Mouse (Mus musculus): Measurements from ENCODE around the gene Olfr1197. TPM values are rescaled to one million over a fixed set of nuclear protein-coding genes. Genes with fewer than 3 reads are reported as not detected.

The Olfr1197 gene
- not detected in 2 replicates for polyA plus RNA-seq (2016; fragmentation: Nextera tagmentation; extraction: Ambion mirVana)

GRCm38 (mm10) chr2:88732266-88732665, at the start of gene Olfr1197:
Gene Olfr1197 (minus strand): TSS chr2:88732366.
- H3K9me3 ChIP-seq (replicated peaks): no peaks in the 10 kb centered on the region
- H3K36me3 ChIP-seq: no peaks in the 10 kb centered on the region
- no peaks in the 10 kb centered on the region for H3K4me1 ChIP-seq
- no peaks in the 10 kb centered on the region for H3K27me3 ChIP-seq (ENCODE audit: low read depth, poor library complexity, severe bottlenecking)
- no peak within 1 kb of the TSS for H3K4me3 ChIP-seq
- DNase-seq (ENCODE audit: low spot score): no peak
- no peak within 1 kb of the TSS for H3K27ac ChIP-seq
- 85% methylated on average over 1 of the region's 1 CpGs for WGBS

- H3K4me3 ChIP-seq: no peak within 1 kb of the TSS
- WGBS: 87% methylated on average over 2 of the region's 2 CpGs
- DNase-seq (ENCODE audit: low spot score): no peak
- no peaks in the 10 kb centered on the region for H3K4me1 ChIP-seq
- H3K27me3 ChIP-seq (ENCODE audit: low read depth, poor library complexity, severe bottlenecking): no peaks in the 10 kb centered on the region
- H3K36me3 ChIP-seq: no peaks in the 10 kb centered on the region
- no peak within 1 kb of the TSS for H3K27ac ChIP-seq
- H3K9me3 ChIP-seq (replicated peaks): no peaks in the 10 kb centered on the region
These were observed 38.2 kb upstream of the Olfr1197 start, which contains the start of gene Olfr1200 for GRCm38 (mm10) chr2:88770388-88770787. Gene Olfr1200 (minus strand): TSS chr2:88770488.

- Histone ChIP-seq H3K4me1 (no peaks in the 10 kb centered on the region), H3K36me3 (no peaks in the 10 kb centered on the region), H3K27me3 (ENCODE audit: low read depth, poor library complexity, severe bottlenecking) (no peaks in the 10 kb centered on the region), H3K4me3 (no peak within 1 kb of the TSS), H3K9me3 (replicated peaks) (no peaks in the 10 kb centered on the region), H3K27ac (no peak within 1 kb of the TSS)
- no peak for DNase-seq (ENCODE audit: low spot score)
- 91% methylated on average over 2 of the region's 2 CpGs for WGBS
These were observed 28.2 kb upstream of the Olfr1197 start, which contains the start of gene Olfr1199 for GRCm38 (mm10) chr2:88760369-88760768. Gene Olfr1199 (minus strand): TSS chr2:88760469.

- Histone ChIP-seq H3K36me3 (no peaks in the 10 kb centered on the region), H3K9me3 (replicated peaks) (no peaks in the 10 kb centered on the region), H3K27me3 (ENCODE audit: low read depth, poor library complexity, severe bottlenecking) (no peaks in the 10 kb centered on the region), H3K4me1 (no peaks in the 10 kb centered on the region), H3K27ac (no peak within 1 kb of the TSS), H3K4me3 (no peak within 1 kb of the TSS)
- DNase-seq (ENCODE audit: low spot score): no peak
- WGBS: 91% methylated on average over 2 of the region's 2 CpGs
These were observed 19.1 kb upstream of the Olfr1197 start, which contains the start of gene Olfr1198 for GRCm38 (mm10) chr2:88751270-88751669. Gene Olfr1198 (minus strand): TSS chr2:88751370.

GRCm38 (mm10) chr2:88743379-88743778, 11.2 kb upstream of the Olfr1197 start:
- Histone ChIP-seq H3K4me3 (no peak overlapping the region), H3K27me3 (ENCODE audit: low read depth, poor library complexity, severe bottlenecking) (no peaks in the 10 kb centered on the region), H3K4me1 (no peaks in the 10 kb centered on the region), H3K27ac (no peak overlapping the region), H3K36me3 (no peaks in the 10 kb centered on the region), H3K9me3 (replicated peaks) (no peaks in the 10 kb centered on the region)
- no peak for DNase-seq (ENCODE audit: low spot score)
- 86% methylated on average over 3 of the region's 3 CpGs for WGBS

GRCm38 (mm10) chr2:88704497-88704896, 27.7 kb downstream of the Olfr1197 start, which contains the start of gene Olfr1196:
Gene Olfr1196 (minus strand): TSS chr2:88704597.
- H3K27me3 ChIP-seq (ENCODE audit: low read depth, poor library complexity, severe bottlenecking): no peaks in the 10 kb centered on the region
- no peak within 1 kb of the TSS for H3K27ac ChIP-seq
- WGBS: 94% methylated on average over 2 of the region's 2 CpGs
- H3K4me1 ChIP-seq: no peaks in the 10 kb centered on the region
- no peak within 1 kb of the TSS for H3K4me3 ChIP-seq
- DNase-seq (ENCODE audit: low spot score): no peak
- no peaks in the 10 kb centered on the region for H3K9me3 ChIP-seq (replicated peaks)
- H3K36me3 ChIP-seq: no peaks in the 10 kb centered on the region

GRCm38 (mm10) chr2:88689087-88689486, 43.1 kb downstream of the Olfr1197 start, which contains the start of gene Olfr1195:
Gene Olfr1195 (minus strand): TSS chr2:88689187.
- Histone ChIP-seq H3K4me1 (no peaks in the 10 kb centered on the region), H3K27me3 (ENCODE audit: low read depth, poor library complexity, severe bottlenecking) (no peaks in the 10 kb centered on the region), H3K36me3 (no peaks in the 10 kb centered on the region), H3K9me3 (replicated peaks) (no peaks in the 10 kb centered on the region), H3K27ac (no peak within 1 kb of the TSS), H3K4me3 (no peak within 1 kb of the TSS)
- DNase-seq (ENCODE audit: low spot score): no peak

Other genes with a start within 250 kb of the Olfr1197 start
- gene Olfr1184, start 248.8 kb downstream of the Olfr1197 start, polyA plus RNA-seq (2016; fragmentation: Nextera tagmentation; extraction: Ambion mirVana): not detected in 2 replicates
- gene Olfr1185-ps1, start 239.0 kb downstream of the Olfr1197 start, polyA plus RNA-seq (2016; fragmentation: Nextera tagmentation; extraction: Ambion mirVana): not detected in 2 replicates
- gene Olfr1186, start 213.8 kb downstream of the Olfr1197 start, polyA plus RNA-seq (2016; fragmentation: Nextera tagmentation; extraction: Ambion mirVana): not detected in 2 replicates
- gene Olfr1188, start 175.4 kb downstream of the Olfr1197 start, polyA plus RNA-seq (2016; fragmentation: Nextera tagmentation; extraction: Ambion mirVana): not detected in 2 replicates
- gene Olfr1189, start 145.9 kb downstream of the Olfr1197 start, polyA plus RNA-seq (2016; fragmentation: Nextera tagmentation; extraction: Ambion mirVana): not detected in 2 replicates
- gene Olfr1191-ps1, start 91.8 kb downstream of the Olfr1197 start, polyA plus RNA-seq (2016; fragmentation: Nextera tagmentation; extraction: Ambion mirVana): not detected in 2 replicates
- gene Olfr1192-ps1, start 83.9 kb downstream of the Olfr1197 start, polyA plus RNA-seq (2016; fragmentation: Nextera tagmentation; extraction: Ambion mirVana): not detected in 2 replicates
- gene Olfr1193, start 56.7 kb downstream of the Olfr1197 start, polyA plus RNA-seq (2016; fragmentation: Nextera tagmentation; extraction: Ambion mirVana): not detected in 2 replicates
- not detected in 2 replicates for gene Olfr1195, start 43.2 kb downstream of the Olfr1197 start, polyA plus RNA-seq (2016; fragmentation: Nextera tagmentation; extraction: Ambion mirVana)
- gene Olfr1196, start 27.8 kb downstream of the Olfr1197 start, polyA plus RNA-seq (2016; fragmentation: Nextera tagmentation; extraction: Ambion mirVana): not detected in 2 replicates
- gene Olfr1198, start 19.0 kb upstream of the Olfr1197 start, polyA plus RNA-seq (2016; fragmentation: Nextera tagmentation; extraction: Ambion mirVana): not detected in 2 replicates
- not detected in 2 replicates for gene Olfr1199, start 28.1 kb upstream of the Olfr1197 start, polyA plus RNA-seq (2016; fragmentation: Nextera tagmentation; extraction: Ambion mirVana)
- not detected in 2 replicates for gene Olfr1200, start 38.1 kb upstream of the Olfr1197 start, polyA plus RNA-seq (2016; fragmentation: Nextera tagmentation; extraction: Ambion mirVana)
- gene Olfr1201, start 60.7 kb upstream of the Olfr1197 start, polyA plus RNA-seq (2016; fragmentation: Nextera tagmentation; extraction: Ambion mirVana): not detected in 2 replicates
- gene Olfr1202, start 82.1 kb upstream of the Olfr1197 start, polyA plus RNA-seq (2016; fragmentation: Nextera tagmentation; extraction: Ambion mirVana): 0.04 TPM in 2 replicates
- not detected in 2 replicates for gene Olfr1205, start 97.4 kb upstream of the Olfr1197 start, polyA plus RNA-seq (2016; fragmentation: Nextera tagmentation; extraction: Ambion mirVana)
- not detected in 2 replicates for gene Olfr1204, start 116.9 kb upstream of the Olfr1197 start, polyA plus RNA-seq (2016; fragmentation: Nextera tagmentation; extraction: Ambion mirVana)
- not detected in 2 replicates for gene Olfr1206, start 130.9 kb upstream of the Olfr1197 start, polyA plus RNA-seq (2016; fragmentation: Nextera tagmentation; extraction: Ambion mirVana)
- not detected in 2 replicates for gene Olfr1208, start 169.9 kb upstream of the Olfr1197 start, polyA plus RNA-seq (2016; fragmentation: Nextera tagmentation; extraction: Ambion mirVana)
- not detected in 2 replicates for gene Olfr1209, start 182.8 kb upstream of the Olfr1197 start, polyA plus RNA-seq (2016; fragmentation: Nextera tagmentation; extraction: Ambion mirVana)
- not detected in 2 replicates for gene Olfr1211, start 205.7 kb upstream of the Olfr1197 start, polyA plus RNA-seq (2016; fragmentation: Nextera tagmentation; extraction: Ambion mirVana)
- gene Olfr1212, start 221.6 kb upstream of the Olfr1197 start, polyA plus RNA-seq (2016; fragmentation: Nextera tagmentation; extraction: Ambion mirVana): not detected in 2 replicates
- gene Gm13762, start 247.9 kb upstream of the Olfr1197 start, polyA plus RNA-seq (2016; fragmentation: Nextera tagmentation; extraction: Ambion mirVana): not detected in 2 replicates

All from limb, embryonic 10.5 days (tissue).